Mouse (Mus musculus) neutrophil, adult 5-6 weeks (primary cell): Measurements from ENCODE around the gene Nell2. TPM values are rescaled to one million over a fixed set of nuclear protein-coding genes. Genes with fewer than 3 reads are reported as not detected.

Experiments
- ATAC-seq: fragments of 151-379, 151-347 bp; 2 replicates; pipeline ENCODE4 v1.8.0; 2017; ENCODE audit warnings: mild to moderate bottlenecking, moderate TSS enrichment; ENCODE audit not compliant: insufficient number of reproducible peaks, poor library complexity, low FRiP score, severe bottlenecking; ENCODE audit errors: extremely low read depth
- total RNA-seq: library from RNA; stranded (forward); fragments of 200-1000 nt; gene quantifications from 2 replicates; pipeline ENCODE4 v1.2.3, GENCODE M21; 2017

The Nell2 gene
- total RNA-seq, 1 experiment from 2014 or later: not detected

- ATAC-seq: no peak
Observed at GRCm38 (mm10) chr15:95482002-95482401, 46.4 kb downstream of the Nell2 start.

GRCm38 (mm10) chr15:95481585-95481984 is 46.8 kb downstream of the Nell2 start:
- ATAC-seq: no peak

- no peak for ATAC-seq
Observed at GRCm38 (mm10) chr15:95476440-95476839, 51.9 kb downstream of the Nell2 start.

GRCm38 (mm10) chr15:95473976-95474375 is 54.4 kb downstream of the Nell2 start:
- no peak for ATAC-seq

- ATAC-seq: no peak
Observed at GRCm38 (mm10) chr15:95467195-95467594, 61.2 kb downstream of the Nell2 start.

- ATAC-seq: no peak
Observed at GRCm38 (mm10) chr15:95460041-95460566, 68.3 kb downstream of the Nell2 start.

GRCm38 (mm10) chr15:95444586-95444985 is 83.8 kb downstream of the Nell2 start:
- no peak for ATAC-seq

- no peak for ATAC-seq
Observed at GRCm38 (mm10) chr15:95437740-95438139, 90.6 kb downstream of the Nell2 start.

DNA sequence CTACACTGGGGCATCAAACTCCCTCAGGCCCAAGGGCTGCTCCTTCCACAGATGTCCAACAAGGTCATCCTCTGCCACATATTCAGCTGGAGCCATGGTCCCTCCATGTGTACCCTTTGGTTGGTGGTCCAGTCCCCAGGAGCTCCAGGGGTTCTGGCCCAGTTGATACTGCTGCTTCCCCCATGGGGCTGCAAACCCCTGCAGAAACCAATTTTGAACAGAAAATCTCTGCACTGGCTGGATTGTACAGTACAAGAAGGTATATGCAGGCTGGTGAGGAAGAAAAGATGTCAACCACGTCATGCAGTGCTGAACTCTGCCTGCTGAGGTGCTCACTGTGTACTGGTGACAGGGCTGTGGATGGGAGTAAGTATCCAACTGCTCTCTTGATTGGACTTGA is 92.1 kb downstream of the Nell2 start:
- no peak for ATAC-seq

DNA sequence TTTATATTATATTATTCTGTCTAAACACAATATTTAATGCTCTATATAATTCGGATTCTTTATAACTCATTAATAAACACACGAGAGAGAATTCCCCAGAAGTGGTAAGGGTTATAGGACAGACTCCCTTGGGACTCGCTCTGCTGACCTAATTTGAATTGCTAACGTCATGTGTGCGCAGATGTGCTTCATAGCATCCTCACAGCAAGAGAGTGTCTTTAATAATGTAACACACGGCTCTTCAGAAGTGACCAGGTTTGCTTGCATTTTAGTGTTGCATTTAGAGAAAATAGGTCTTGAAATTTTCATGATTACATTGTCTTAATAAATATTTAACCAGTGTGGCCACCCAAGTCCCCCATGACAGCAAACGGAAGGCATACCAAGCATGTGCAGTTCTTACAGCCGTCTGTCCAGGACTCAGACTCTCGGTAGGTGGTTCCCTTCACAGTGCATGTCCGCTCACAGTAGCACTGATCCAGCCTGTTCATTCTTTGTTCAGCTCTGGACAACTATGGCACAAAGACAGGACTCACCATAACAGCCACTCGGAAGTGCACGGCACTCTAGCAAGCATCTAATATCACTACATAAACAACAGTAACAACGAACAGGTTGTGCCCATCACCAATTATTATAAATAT is 97.1 kb downstream of the Nell2 start:
- ATAC-seq: no peak

- ATAC-seq: no peak
Observed at GRCm38 (mm10) chr15:95430000-95430399, 98.4 kb downstream of the Nell2 start.

DNA sequence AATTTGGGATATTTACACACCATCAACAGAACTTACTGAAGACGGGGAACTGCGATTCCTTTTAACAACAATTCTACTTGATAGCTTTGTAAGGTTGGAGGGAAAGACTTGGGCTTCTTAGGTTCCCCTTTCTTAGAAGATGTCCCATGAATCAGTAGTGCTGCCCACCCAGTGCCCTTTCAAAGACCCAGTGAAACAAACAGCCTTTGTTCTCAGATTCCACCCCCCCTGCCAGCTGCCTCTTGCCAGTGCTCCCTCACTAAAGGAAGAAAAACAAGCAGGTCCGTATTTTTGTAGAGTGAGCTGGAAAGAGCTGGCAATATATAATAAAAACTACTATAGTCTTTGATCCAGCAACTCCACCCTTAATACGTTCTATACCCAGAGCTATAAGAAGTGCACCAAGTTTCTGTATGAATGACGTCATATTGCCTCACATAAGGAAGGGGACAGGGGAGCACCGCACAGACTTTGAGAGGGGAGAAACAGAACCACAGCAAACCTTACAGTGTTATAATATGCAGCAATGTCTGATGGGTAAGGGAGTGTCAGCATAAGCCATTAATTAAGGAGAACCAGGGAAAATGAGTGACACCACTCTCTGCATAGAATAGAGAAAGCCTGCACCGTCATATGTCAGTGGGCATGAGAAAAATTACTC is 100.2 kb downstream of the Nell2 start:
- no peak for ATAC-seq

DNA sequence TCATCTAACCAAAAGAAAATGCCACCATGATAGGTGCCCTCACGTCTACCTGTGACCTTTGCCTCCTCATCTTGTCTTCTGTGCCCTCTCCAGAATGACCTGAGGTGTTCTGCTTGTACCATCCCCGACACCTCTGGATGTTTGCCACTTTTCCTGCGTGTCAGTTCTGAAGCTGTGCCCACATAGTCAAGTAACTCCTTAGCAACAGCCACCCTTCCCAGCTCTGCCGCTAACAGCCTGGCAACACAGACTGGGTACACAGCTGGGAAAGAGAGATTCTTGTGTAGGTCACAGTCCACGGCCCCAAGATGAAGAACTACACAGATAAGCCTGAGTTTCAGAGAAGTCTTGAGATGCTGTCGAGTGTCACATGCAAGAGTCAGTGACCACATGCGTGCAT is 103.3 kb downstream of the Nell2 start:
- ATAC-seq: no peak

GRCm38 (mm10) chr15:95422226-95422950 is 106.0 kb downstream of the Nell2 start:
- no peak for ATAC-seq

GRCm38 (mm10) chr15:95418641-95419040 is 109.7 kb downstream of the Nell2 start:
- ATAC-seq: no peak

- no peak for ATAC-seq
Observed at GRCm38 (mm10) chr15:95411949-95412741, 116.2 kb downstream of the Nell2 start.

DNA sequence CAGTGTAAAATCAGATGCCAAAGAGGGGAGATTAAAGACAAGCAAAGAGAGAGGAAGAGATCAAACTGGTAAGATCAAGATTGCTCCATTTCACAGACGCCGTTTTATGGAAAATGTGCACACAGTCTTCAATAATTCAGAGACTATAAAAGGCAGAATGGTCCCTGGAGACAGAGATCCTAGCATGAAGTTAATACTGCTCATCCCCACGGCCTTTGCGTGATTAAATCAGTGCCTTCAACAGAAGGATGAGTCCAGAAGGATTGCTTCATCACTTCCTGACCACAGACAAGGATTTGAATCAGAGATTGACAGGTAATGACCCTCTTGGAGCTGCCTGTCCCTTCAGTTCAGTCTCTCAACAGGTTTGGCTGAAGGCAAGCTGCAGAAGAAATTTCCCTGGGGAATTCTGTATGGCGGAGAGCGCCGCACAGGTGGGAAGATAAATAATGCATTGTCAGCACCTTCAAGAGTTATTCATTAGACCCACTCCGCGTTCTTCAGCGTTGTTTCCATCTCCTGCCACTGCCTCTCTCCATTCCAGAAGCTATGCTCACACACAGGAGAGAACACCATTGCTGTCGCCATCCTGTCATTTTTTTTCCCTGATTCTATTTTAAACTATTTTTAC is 118.0 kb downstream of the Nell2 start:
- ATAC-seq: no peak

DNA sequence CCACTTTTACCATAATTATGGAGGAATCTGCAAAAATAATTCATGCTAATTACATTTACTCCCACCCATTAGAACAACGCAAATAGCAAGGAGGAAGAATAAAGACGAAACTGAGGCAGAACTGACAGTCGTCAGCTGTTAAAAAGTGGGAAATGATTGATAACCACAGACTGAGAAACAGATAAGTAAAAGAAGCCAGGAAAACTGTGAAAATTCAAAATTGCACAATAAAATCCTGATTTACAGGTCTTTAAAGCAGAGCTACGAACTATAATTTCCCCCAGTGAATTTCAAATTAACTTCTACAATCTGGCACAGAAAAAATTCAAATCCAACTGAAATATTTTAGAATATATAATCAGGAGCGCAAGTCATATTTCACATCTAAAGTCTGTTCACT is 138.0 kb downstream of the Nell2 start:
- no peak for ATAC-seq

- ATAC-seq: no peak
Observed at GRCm38 (mm10) chr15:95388950-95389349, 139.4 kb downstream of the Nell2 start.
